Mouse (Mus musculus) forebrain, embryonic 11.5 days (tissue): ENCODE data around the gene Nab1. TPM values are rescaled to one million over a fixed set of nuclear protein-coding genes. Genes with fewer than 3 reads are reported as not detected.

Experiments used
- polyA plus RNA-seq: library from polyadenylated mRNA; unstranded; fragments of >200 nt; fragmentation: Nextera tagmentation; extraction: Ambion mirVana; gene quantifications from 2 replicates; pipeline ENCODE4 v1.2.1, GENCODE M21; 2014

Nab1 gene
- polyA plus RNA-seq, 1 experiment from 2014 or later = 9.0 TPM

Other genes starting within 250 kb of the Nab1 start
- gene Nemp2, start 130.0 kb upstream of the Nab1 start, polyA plus RNA-seq = 11.6 and 14.5 TPM in 2 replicates
- 2.1 and 2.7 TPM in 2 replicates for gene Mfsd6, start 226.8 kb upstream of the Nab1 start, polyA plus RNA-seq